Mouse (Mus musculus) kidney, postnatal 25 days (tissue): ENCODE results near the gene Olfr855.

Experiments
- DNase-seq, 2 experiments: peaks; one replicate each; pipeline ENCODE4 v3.0.0; 2021; ENCODE audit warnings: mixed read lengths in 2 of 2

The Olfr855 gene

DNA sequence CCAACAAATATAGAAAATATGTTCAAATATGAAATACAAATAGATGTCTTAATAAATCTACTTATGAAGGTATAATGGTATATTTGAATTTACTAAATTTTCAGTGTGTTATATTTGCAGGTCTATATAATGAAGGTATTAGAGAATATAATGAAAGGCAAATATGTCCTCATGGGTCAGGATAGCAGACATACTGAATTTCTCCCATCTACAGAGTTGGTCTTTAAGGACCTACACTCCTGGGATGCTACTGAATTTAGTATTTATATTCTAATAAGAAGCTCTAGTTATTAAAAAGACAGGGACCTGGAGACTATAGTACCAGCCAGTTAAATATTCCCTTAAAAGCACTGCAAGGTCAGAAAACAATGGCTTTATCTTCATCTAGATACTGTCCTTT is at the start of gene Olfr855:
Gene Olfr855 (plus strand): TSS at position 301 of the 400 bp plus-strand sequence.
- no peak for DNase-seq

DNA sequence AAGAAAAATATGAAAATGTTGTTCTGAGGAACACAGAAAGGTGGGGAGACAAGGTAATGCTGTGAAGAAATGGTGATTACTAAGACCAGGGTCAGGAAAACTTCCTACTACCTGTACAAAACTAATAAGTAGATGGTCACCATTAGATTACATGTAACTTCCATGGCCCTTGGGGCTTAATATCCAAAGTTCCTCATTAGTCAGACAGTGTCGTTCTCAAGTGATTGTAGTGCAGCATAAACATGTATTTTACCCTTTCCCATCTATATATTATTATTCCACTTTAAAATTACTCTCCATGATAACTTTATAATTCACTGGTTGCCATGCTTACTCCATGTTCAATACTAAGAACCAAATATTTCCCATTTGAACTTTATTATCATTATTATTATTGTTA is 41.4 kb upstream of the Olfr855 start, which contains the start of gene Olfr853:
Gene Olfr853 (minus strand): TSS at position 101 of the 400 bp plus-strand sequence.
- no peak for DNase-seq

DNA sequence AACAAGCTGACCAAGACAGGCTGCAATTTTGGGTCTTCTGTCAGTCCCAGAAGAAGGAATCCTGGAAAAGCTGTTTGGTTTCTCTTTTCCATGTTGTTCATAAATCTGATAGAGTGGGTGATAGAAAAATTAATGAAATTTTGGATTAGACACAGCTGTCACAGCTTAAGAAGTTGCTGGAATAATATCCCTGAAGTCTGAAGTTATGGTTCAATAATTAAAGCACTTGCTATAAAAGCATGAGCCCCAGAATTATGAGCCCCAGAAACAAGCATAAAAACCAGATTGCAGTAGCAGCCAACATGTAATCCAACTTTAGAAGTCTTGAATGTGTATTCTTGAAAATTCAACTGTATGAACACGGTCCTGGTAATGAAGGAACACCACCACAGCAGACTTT is 15.1 kb upstream of the Olfr855 start, which contains the start of gene Olfr854:
Gene Olfr854 (minus strand): TSS at position 101 of the 400 bp plus-strand sequence.
- DNase-seq, result no peak

DNA sequence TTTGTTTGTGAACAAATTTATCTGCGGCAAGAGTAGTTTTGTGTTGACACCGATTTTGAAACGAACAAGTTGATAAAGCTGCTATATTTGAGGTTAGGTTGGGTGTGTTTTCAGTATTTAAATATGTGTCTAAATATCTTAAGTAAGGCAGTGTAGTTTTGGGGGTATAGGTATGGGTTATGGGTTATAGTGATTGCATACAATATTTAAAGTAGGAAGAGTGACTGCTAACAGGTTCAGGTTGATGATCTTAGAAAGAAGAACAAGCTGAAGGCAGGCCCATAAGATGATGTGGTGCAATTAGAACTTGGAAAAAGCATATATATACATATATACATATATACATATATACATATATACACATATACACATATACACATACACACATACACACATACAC is 38.9 kb downstream of the Olfr855 start:
- no peak for DNase-seq

DNA sequence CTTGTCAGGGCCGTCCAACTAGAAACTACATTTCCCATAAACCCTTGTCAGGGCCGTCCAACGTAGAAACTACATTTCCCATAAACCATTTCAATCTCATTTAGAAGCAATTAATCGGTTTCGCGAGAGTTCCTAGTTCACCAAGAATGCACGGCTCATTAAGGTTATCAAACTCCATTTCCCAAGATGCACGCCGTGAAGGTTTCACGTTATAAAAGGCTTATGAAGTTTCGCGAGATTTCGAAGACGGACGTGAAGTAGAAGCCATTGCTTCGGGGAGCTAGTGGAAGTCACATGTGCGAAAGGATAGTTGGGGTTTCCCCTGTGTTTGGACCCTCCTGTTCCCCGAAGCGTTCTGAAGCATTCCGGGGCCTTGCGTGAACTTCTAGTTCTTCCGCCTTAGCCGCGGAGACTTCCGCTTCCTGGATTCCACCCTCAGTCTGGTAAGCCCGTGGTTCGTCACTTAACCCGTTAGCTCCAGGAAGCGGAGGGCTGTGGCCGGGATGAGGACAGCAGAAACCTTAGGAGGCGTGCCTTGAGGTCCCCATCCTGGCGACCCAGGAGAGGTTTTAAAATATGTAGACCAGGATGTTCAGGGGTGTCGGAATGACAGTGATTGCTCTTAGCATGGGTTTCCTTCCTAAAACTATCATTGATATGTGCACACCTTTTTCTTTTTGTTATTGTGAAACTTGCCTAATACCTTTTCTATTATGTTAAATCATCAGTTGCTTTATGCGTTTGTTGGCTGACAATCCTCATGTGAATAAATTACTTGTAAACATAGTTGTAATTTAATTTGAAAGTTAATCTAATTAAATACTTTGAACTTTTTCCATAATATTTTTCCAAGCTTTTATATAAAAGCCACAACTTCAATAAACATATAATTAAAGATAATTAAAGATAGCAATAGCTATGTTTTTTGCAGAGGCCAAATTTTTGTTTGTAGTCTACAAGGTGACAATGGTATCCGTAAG is 39.7 kb downstream of the Olfr855 start, which contains the start of gene Zfp317:
Gene Zfp317 (plus strand): TSS at position 260 of the 980 bp plus-strand sequence.
- peak; percentile 91 to 94 for DNase-seq

DNA sequence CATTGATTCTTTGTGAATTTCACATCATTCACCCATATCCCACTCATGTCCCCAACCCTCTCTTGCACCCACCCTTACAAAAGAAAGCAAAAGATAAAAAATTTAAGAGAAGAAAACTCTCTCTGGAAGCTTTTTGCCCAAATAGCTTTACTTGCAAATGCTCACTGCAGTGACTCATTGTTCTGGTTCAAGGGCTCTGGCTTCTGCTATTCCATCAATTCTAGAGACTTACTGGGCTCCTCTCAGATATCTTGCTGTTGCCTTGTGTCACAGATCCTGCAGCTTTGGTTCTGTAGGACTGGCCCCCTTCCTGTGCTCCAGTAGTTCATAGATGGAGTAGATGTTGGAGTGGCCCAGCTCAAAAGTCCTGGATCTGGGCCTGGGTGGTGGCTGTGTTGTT is 47.2 kb downstream of the Olfr855 start:
- DNase-seq, result no peak
